Mouse (Mus musculus): ENCODE results near the gene Acsl6. TPM values are rescaled to one million over a fixed set of nuclear protein-coding genes. Genes with fewer than 3 reads are reported as not detected.

Acsl6 gene
- polyA plus RNA-seq, 1 experiment from 2014 or later = 0.55 TPM

DNA sequence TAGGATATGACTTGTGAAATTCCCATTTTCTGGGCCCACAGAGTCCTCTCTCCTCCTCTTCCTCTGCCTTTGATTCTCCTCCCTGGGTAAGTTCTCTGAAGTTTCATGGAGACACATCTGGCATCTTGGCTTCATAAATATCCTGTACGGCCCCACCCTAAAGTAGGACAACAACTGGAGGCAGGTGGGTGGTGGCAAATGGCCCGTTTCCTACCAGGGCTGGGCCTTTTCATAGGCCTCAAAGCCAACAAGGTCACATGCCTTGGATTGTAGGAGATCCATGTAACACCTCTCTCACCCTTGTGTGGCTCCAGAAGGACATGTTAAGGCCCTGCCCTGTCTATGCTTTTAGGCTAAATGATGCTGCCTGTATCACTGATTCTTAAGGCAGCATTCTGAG lies 7.0 kb downstream of the Acsl6 start:
- Histone ChIP-seq H3K4me3 (no peak overlapping the region), H3K4me2 (no peak overlapping the region), H3K27me3 (replicated peaks) (peaks cover 9% of the 10 kb centered on the region), H3K4me1 (replicated peaks) (peaks cover 37% of the 10 kb centered on the region), H3K9me3 (replicated peaks) (no peaks in the 10 kb centered on the region), H3K9ac (no peak overlapping the region), H3K36me3 (no peaks in the 10 kb centered on the region), H3K27ac (ENCODE audit: poor library complexity, severe bottlenecking) (no peak overlapping the region)
- 87% methylated on average over 2 of the region's 2 CpGs for WGBS
- ATAC-seq (ENCODE audit: insufficient number of reproducible peaks, low FRiP score) = no peak

DNA sequence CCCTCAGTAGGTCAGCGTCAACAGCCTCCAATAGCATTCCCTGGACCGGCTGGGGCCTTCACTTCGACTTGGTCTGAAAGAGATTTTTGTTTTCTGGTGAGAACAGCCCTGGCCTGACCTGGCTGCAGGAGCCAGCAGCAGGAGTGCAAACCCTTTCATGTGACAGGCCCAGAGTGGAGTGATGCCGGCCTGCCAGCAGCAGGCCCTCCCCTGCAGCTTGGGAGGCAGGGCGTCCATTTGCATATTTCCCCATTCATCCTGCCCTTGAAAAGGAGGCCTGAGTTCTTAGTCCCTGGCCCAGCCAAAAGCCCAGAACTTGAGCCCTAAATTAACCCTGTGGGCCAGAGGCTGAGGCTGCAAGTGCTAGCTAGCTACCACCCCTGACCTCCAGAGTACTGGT lies 8.4 kb downstream of the Acsl6 start:
- Histone ChIP-seq H3K9me3 (replicated peaks) (no peaks in the 10 kb centered on the region), H3K9ac (no peak overlapping the region), H3K27ac (ENCODE audit: poor library complexity, severe bottlenecking) (no peak overlapping the region), H3K4me2 (no peak overlapping the region), H3K4me3 (no peak overlapping the region), H3K36me3 (no peaks in the 10 kb centered on the region), H3K4me1 (replicated peaks) (peaks cover 37% of the 10 kb centered on the region), H3K27me3 (replicated peaks) (no peaks in the 10 kb centered on the region; the same call in 1 of the 2 replicates)
- ATAC-seq (ENCODE audit: insufficient number of reproducible peaks, low FRiP score) = no peak
- WGBS = 20% methylated on average over 5 of the region's 5 CpGs

DNA sequence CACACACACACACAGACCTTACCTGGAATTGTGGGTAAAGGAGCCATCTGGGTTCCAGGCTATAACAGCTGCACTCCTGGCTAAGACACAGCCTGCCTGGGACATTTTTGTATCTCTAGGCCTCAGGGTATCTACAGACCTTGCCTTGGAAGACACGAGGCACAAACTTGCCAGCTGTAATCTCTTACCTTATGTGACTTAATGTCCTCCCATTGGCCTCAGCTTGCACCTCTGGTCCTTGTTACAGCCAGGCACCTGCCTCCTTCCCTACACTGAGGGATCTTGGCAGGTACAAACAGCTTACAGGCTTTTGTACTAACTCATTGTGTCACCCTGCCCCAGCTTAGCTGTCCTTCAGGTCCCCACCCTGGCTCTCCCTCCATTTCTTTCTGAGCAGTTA lies 9.0 kb downstream of the Acsl6 start:
- Histone ChIP-seq H3K36me3 (no peaks in the 10 kb centered on the region), H3K4me2 (no peak overlapping the region), H3K27me3 (replicated peaks) (no peaks in the 10 kb centered on the region; the same call in 1 of the 2 replicates), H3K9me3 (replicated peaks) (no peaks in the 10 kb centered on the region), H3K4me3 (no peak overlapping the region), H3K4me1 (replicated peaks) (peaks cover 37% of the 10 kb centered on the region), H3K9ac (no peak overlapping the region), H3K27ac (ENCODE audit: poor library complexity, severe bottlenecking) (no peak overlapping the region)
- no peak for ATAC-seq (ENCODE audit: insufficient number of reproducible peaks, low FRiP score)
- 50% methylated on average over 1 of the region's 1 CpGs for WGBS

DNA sequence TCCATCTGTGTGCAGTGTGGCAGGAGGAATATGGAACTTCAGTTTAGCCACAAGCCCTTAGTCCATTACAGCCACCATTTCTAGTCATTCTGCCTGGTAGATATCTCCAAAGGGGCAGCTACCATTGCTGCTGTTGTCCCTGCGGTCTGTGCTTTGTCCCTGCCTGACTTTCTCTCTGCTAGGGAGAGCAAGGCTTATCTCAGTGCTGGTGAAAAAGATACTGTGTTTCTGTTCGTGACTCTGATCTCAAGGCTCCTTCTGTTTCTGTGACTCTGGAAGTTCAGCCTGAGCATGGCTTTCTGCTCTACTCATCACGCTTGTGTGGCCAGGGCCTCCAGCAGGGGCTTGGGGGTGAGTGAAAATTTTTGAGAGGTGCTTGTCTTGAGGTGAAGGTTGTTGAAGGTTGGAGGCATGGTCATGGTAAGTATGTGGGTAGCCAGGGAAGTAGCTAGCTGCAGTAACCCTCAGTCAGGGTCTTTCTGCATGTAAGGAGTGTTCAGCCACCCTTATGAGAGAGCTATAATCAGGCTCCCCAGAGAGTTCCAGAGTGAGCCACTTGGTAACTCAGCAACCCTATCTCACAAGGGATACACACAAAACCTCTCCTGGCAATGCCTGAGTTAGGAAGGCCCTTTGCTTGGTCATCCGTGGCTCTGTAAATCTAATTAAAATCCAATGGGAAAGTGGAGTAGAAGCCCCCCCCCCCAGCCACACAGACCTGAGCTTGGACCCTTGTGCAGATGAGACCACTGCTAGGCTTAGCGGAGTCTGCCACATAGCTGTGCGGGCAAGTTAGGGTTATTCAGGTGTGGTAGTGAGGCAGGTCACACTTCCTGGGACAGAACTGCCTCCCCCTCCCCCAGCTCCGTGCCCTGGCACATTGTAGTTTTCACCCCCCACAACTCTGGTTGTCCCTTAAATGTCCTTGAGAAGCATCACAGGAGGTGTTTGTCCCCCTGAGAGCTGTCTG lies 10.1 kb downstream of the Acsl6 start:
- H3K36me3 ChIP-seq = no peaks in the 10 kb centered on the region
- H3K4me1 ChIP-seq (replicated peaks) = peaks cover 37% of the 10 kb centered on the region
- no peak overlapping the region for H3K4me3 ChIP-seq
- H3K27me3 ChIP-seq (replicated peaks) = no peaks in the 10 kb centered on the region; the same call in 1 of the 2 replicates
- no peak for ATAC-seq (ENCODE audit: insufficient number of reproducible peaks, low FRiP score)
- 44% methylated on average over 7 of the region's 7 CpGs for WGBS
- no peak overlapping the region for H3K9ac ChIP-seq
- no peak overlapping the region; the same call in 1 of the 2 replicates for H3K27ac ChIP-seq (ENCODE audit: poor library complexity, severe bottlenecking)
- H3K4me2 ChIP-seq = no peak overlapping the region
- no peaks in the 10 kb centered on the region for H3K9me3 ChIP-seq (replicated peaks)

DNA sequence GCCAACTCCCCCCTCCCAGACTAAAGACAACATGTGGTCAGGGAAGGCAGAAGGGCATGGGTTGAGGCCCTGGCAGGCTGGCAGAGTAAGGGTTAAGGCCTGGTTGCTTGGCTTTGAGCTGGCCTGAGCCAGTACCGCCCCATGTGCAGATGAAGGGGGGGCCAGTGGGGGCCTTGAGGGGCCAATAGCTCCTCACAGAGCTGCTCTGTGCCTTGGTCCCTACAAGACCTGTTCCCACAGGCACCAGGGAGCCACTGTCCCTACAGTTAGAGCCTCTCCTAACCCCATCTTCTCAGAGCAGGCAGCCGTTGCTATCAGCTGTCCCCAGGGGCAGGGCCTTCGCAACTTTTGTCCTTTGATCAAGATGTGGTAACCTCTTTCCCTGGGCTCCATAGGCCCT lies 11.1 kb downstream of the Acsl6 start:
- Histone ChIP-seq H3K9me3 (replicated peaks) (no peaks in the 10 kb centered on the region), H3K4me3 (no peak overlapping the region), H3K36me3 (no peaks in the 10 kb centered on the region), H3K27ac (ENCODE audit: poor library complexity, severe bottlenecking) (no peak overlapping the region), H3K4me2 (no peak overlapping the region), H3K27me3 (replicated peaks) (no peaks in the 10 kb centered on the region; the same call in 1 of the 2 replicates), H3K9ac (no peak overlapping the region), H3K4me1 (replicated peaks) (peaks cover 37% of the 10 kb centered on the region)
- ATAC-seq (ENCODE audit: insufficient number of reproducible peaks, low FRiP score) = no peak
- WGBS = 17% methylated on average over 3 of the region's 3 CpGs

DNA sequence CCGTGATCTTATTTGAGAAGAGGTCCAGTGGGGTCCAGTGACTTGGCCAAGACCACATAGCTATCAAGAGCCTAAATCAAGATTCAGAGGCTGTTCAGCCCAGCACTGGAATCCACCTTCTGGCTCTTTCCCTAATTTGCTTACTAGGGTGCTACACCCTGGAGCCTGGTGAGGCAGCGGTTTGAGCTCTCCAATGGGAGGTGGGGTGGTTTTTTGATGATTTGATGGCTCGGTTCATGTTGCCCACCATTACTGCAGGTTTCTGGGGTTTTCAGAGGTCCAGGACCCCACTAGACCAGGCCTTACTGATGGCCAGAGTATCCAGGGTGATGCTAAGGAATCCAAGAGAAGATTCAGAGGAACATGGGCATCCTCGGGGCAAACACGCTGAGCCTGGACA lies 11.7 kb downstream of the Acsl6 start:
- ATAC-seq (ENCODE audit: insufficient number of reproducible peaks, low FRiP score) = no peak
- no peak overlapping the region for H3K27ac ChIP-seq (ENCODE audit: poor library complexity, severe bottlenecking)

DNA sequence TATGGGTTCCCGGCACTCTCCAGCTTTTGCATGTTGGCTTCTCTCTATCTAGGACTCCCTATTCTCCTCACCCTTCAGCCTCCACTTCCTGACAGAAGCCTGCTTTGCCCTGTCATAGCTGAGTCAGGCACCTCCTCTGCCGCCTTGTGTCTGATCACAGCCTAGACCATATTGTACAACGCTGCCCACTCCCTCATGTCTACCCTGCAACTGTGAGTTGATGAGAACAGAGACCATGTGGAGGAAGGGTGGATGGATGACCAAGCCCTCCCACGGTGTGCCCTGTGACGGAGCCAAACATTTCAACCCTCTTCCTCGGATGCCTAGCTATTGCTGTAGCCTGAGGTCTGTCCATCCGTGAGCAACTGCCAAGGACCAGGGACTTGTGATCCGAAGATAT lies 13.8 kb downstream of the Acsl6 start:
- no peak overlapping the region for H3K4me3 ChIP-seq
- no peak overlapping the region for H3K9ac ChIP-seq
- no peak overlapping the region for H3K4me2 ChIP-seq
- no peaks in the 10 kb centered on the region for H3K9me3 ChIP-seq (replicated peaks)
- H3K27me3 ChIP-seq (replicated peaks) = no peaks in the 10 kb centered on the region; the same call in 1 of the 2 replicates
- 78% methylated on average over 8 of the region's 8 CpGs for WGBS
- H3K36me3 ChIP-seq = no peaks in the 10 kb centered on the region
- no peak overlapping the region for H3K27ac ChIP-seq (ENCODE audit: poor library complexity, severe bottlenecking)
- no peak for ATAC-seq (ENCODE audit: insufficient number of reproducible peaks, low FRiP score)
- H3K4me1 ChIP-seq (replicated peaks) = peaks cover 27% of the 10 kb centered on the region

More for the DNA sequence above, 11.7 kb downstream of the Acsl6 start:
- 83% methylated on average over 5 of the region's 5 CpGs for WGBS
- no peaks in the 10 kb centered on the region for H3K36me3 ChIP-seq
- H3K4me1 ChIP-seq (replicated peaks) = peaks cover 37% of the 10 kb centered on the region
- no peak overlapping the region for H3K9ac ChIP-seq
- H3K9me3 ChIP-seq (replicated peaks) = no peaks in the 10 kb centered on the region
- no peak overlapping the region for H3K4me3 ChIP-seq
- H3K4me2 ChIP-seq = no peak overlapping the region
- no peaks in the 10 kb centered on the region; the same call in 1 of the 2 replicates for H3K27me3 ChIP-seq (replicated peaks)

DNA sequence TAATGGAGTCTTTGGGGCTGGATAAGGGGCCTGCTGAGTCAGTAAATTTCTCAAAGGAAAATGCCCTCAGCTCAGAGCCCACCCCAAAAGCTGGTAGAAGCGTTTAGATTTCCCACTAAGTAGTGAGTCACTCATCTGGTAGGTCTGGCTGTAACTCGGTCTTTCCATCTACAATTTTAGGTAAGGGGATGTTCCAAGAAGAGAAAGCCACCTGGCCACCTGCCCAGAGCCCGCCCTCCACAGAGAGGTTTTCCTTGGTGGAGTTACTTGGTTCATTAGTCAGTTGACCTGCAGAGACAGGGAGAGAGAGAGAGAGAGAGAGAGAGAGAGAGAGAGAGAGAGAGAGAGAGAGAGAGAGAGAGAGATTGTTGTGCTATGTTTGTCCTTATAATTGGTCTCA lies 14.2 kb downstream of the Acsl6 start:
- Histone ChIP-seq H3K9me3 (replicated peaks) (no peaks in the 10 kb centered on the region), H3K27ac (ENCODE audit: poor library complexity, severe bottlenecking) (no peak overlapping the region)
- WGBS = 81% methylated on average over 3 of the region's 3 CpGs

DNA sequence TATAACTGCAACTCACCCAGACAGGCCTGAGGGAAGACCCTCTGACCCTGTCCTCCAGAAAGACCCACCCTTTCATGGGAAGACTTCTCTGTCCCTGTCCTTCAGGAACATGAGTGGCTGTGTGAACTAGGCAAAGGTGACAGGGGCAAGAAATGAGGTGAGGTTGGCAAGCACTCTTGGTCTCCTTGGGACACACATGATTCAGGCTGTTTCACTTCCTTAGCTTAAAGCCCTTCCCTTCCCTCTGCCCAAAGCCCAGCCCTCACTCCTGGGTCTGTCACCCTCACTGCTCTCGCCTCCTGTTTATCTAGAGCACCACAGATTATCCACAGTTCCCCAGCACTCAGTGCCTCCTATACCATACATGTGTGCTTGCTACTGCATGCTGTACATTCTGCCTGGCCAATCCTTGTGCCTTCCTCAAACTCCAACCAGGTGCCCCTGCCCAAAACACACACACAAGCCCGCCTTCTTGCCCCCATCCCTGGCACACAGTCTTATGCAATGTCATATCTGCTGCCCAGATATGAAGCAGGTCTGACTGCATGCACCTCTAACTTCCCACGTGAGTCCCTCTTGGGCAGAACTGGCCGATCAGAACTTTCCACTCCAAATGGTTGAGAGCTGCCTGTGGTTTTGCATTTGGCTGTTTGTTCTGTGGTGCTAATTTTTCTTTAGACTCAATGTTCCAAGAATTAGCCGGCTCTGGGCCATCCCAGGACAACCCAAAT lies 18.4 kb downstream of the Acsl6 start:
- no peak overlapping the region for H3K27ac ChIP-seq (ENCODE audit: poor library complexity, severe bottlenecking)
- H3K9ac ChIP-seq = no peak overlapping the region
- H3K27me3 ChIP-seq (replicated peaks) = no peaks in the 10 kb centered on the region
- WGBS = 62% methylated on average over 5 of the region's 5 CpGs
- no peak overlapping the region for H3K4me2 ChIP-seq
- H3K36me3 ChIP-seq = no peaks in the 10 kb centered on the region
- H3K4me1 ChIP-seq (replicated peaks) = no peaks in the 10 kb centered on the region
- H3K4me3 ChIP-seq = no peak overlapping the region
- ATAC-seq (ENCODE audit: insufficient number of reproducible peaks, low FRiP score) = no peak
- no peaks in the 10 kb centered on the region for H3K9me3 ChIP-seq (replicated peaks)

More for the DNA sequence above, 14.2 kb downstream of the Acsl6 start:
- no peak for ATAC-seq (ENCODE audit: insufficient number of reproducible peaks, low FRiP score)
- Histone ChIP-seq H3K27me3 (replicated peaks) (no peaks in the 10 kb centered on the region; the same call in 1 of the 2 replicates), H3K4me1 (replicated peaks) (peaks cover 23% of the 10 kb centered on the region), H3K4me2 (no peak overlapping the region), H3K9ac (no peak overlapping the region), H3K36me3 (no peaks in the 10 kb centered on the region), H3K4me3 (no peak overlapping the region)

DNA sequence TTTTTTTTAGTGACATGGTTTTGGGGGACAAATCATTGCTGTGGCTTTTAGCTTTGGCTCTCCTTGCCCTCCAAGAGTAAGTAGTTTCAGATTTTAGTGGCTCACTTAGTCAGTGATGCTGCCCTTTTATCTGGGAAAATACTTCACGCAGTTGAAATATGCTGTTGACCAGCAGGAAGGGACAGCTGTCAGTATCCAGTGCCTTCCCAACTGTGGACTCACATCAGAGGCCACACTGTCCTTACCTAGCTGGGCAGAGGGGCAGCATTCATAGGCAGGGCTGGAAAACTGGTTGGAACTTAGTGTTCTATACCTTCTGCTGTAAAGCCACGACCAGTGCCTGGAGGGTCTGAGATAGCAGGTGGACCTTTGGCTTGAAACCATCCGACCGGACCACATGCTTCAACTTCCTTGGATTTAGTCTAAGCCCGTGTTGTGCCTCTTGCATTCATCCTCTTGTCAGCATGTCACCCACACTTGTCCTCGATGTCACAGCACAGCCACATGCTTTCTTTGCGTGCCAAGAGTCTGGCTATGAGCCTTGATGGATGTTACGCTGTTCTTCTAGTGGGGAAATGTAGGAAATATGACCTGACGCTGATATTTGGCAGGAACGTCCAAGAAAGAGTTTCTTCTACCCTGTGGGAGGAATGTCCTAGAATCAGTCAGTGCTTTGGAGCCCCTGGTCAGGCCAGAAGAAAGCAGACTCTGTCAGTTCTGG lies 28.0 kb downstream of the Acsl6 start:
- no peak for ATAC-seq (ENCODE audit: insufficient number of reproducible peaks, low FRiP score)
- Histone ChIP-seq H3K27me3 (replicated peaks) (no peaks in the 10 kb centered on the region), H3K27ac (ENCODE audit: poor library complexity, severe bottlenecking) (no peak overlapping the region), H3K36me3 (no peaks in the 10 kb centered on the region), H3K4me2 (no peak overlapping the region), H3K4me1 (replicated peaks) (0 out of 2 replicates have a peak, but pooled peaks cover 3% of the 10 kb centered on the region), H3K4me3 (no peak overlapping the region), H3K9ac (no peak overlapping the region), H3K9me3 (replicated peaks) (no peaks in the 10 kb centered on the region)
- 63% methylated on average over 10 of the region's 10 CpGs for WGBS

Data from heart, embryonic 12.5 days (tissue).